Mouse (Mus musculus) right cerebral cortex, postnatal 4 days (tissue): ENCODE results near the gene Miga2.
A peak's percentile ranks its signal among the peaks of the same experiment; 100 is the strongest.
"Not testable (repeated sequence)": the region's sequence is repeated elsewhere in the genome, so short reads cannot be mapped to it uniquely, and the experiment has no call there.

Experiments
- DNase-seq: peaks from one replicate; pipeline ENCODE4 v3.0.0-alpha.2; 2022

The Miga2 gene

GRCm38 (mm10) chr2:30399191-30400171, 35.4 kb downstream of the Miga2 start:
- no peak for DNase-seq

DNA sequence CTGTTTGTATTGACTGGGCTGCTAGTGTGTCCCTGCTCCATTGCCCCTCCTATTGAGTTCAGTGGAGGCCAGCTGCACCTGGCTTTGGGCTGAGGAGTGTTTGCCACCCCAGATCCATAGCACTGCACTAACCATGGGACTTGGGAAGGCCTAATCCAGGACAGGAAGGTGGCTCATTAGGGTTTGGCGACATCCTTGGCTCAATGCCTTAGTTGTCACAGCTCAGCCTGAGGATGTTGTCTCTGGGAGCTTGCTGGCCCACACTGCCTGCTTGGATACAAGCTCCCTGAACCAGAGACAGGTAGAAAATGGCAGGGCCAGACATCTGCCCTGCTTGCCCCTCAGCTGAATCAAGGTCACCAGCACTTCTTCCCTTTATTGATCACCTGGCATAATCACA, 37.5 kb downstream of the Miga2 start:
- no peak for DNase-seq

DNA sequence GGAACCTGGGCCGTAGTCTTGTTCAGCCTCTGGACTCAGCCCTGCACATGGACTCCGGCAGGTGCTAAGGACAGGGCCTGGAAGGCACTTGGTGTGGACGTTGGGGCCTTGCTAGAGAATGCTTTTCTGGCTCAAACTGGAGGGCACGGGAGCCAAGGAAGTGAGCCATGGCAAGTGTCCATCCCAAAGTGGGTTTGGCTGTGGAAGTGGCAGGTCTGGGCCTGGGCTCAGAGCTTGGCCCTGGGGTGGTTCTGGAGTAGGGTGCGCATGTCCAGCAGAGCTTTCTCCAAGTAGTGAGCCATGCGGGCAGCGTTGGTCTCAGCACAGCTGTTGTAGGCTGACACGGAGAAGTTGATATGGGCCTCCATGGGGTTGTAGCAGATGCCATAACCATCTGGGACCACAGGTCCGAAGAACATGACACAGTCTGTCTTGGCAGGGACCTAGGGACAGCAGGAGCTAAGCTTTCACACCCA, 38.4 kb downstream of the Miga2 start:
- DNase-seq = no peak

- no peak for DNase-seq
Measured at GRCm38 (mm10) chr2:30402843-30403242, 38.8 kb downstream of the Miga2 start.

- no peak for DNase-seq
Measured at GRCm38 (mm10) chr2:30403870-30404269, 39.8 kb downstream of the Miga2 start.

DNA sequence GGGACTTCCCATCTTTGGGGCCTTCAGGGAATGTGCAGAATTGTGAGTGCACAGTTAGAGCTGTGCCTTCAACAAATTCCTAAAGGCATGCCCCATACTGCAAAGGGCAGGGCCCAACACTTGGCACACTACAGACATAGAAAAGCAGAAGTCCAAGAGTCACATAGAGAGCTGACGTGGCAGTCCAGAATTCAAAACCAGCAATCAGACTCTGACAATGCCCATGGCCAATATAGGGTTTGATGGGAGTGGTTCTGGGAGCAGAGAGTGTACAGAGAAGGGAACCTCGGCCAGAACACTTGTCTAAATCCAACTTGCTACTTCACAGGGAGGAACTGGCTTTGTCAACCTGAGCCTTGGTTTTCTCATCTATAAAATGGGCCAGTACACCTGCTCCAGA, 43.2 kb downstream of the Miga2 start:
- no peak for DNase-seq

GRCm38 (mm10) chr2:30407778-30408177, 43.7 kb downstream of the Miga2 start:
- no peak for DNase-seq

GRCm38 (mm10) chr2:30408452-30409100, 44.5 kb downstream of the Miga2 start:
- DNase-seq = no peak

DNA sequence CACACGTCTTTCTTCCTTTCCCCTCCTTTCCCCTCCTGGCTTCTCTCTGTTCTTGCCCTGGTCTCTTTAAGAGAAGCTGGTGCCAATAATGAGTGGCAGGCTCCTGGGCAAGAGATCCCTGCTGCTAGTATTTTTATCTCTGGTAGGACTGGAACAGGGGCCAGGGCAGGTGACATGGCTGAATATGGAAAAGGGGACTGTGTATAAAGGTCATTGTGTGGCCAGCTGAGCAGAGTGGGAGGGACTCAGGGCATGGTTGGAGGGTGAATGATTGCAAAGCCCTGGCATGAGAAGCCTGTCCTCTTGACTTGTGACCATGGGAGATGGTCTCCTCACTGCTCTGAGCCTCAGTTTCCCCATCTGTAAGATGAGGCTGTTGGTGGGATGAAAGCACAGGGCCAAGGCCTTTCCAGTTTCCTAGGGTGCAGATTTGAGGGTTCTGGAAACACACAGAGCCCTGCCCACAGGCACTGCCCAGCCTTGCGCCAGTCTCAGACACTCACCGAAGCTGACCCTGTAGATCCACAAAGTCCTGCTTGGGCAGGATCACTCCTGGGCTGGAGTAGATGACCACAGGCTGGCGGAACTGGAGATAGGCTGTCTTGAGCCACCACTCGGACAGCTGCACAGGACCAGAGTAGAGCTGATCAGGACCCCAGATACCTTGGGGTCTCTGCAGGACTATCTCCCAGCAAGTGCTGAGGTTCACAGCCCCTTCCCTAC, 45.6 kb downstream of the Miga2 start:
- DNase-seq = no peak

DNA sequence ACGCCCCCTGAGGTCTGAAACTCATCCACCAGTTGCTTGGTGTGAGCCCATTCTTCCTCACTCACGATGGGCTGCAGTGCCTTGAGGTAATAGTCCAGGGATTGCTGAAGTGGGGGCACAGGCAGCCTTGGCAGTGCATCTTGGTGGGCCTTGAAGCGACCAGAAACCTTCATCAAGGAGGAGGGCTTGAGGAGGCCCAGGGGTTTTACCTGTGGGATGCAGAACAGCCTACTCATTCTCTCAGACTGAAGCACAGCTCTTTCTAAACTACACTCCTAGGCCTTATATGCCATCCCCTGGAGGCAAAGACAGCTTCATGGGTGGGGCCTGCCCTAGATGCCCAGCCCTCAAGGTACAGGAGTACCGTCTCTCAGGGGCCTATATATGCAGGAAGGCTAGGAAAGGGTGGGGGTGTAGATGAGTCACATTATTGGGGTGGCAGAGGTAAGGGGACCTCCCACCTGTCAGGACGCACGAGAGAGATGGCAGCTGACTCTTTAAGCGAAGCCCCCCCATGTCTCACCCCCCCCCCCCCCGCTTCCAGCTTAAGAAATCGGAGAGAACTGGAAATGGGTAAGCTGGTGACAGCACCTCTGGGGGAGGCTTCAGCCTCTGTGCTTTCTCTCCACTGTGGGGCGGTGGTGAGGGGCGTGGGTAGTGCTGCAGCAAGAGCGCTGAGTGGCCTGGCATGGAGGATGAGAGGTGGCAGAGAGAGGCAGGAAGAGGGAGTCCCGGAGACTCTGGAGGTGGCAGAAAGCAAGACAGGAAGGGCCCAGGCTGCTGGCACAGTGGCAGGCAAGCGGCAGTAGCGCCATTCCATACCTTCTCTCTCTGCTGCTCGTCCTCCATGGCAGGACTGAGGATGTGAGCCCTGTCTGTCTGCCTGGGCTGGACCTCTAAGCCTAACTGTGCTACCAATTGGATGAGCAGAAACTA, 49.3 kb downstream of the Miga2 start:
- no peak for DNase-seq

DNA sequence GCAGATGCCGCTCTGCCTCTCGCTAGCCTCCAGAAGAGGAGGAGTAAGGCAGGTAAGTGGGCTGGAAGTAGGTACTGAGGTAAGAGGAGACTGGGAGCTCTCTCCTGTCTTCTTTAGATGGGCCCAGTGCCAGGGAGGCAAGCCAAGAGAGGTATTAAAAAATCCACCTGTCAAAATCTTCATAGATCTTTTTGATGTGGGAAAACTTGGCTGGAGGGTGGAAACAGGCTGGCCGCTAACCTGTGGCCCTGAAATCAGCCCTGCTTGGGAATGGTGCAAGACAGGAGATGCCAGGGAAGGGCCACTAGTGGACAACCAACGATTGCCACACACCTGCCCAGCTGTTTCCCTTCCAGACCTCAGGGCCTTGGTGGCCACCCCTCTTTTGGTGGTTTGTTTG, 50.1 kb downstream of the Miga2 start:
- no peak for DNase-seq

DNA sequence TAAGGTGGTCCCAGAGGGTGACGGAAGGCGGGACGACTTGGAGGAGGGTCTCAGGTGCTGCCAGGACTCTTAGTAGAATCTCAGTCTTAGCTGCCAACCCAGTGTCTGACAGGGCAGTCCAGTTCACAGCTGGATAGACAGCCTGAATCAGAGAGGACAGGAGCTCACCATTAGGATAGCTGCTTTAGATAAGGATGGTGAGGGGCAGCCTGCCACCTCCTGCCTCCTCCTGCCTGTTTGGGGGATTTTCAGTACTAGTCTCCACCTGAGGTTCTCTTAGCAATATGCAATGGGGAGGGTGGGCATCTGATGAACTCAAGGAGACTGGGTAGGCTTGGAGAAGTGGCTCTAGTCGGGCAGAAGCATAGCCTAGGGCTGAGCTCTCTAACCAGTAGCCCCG, 50.6 kb downstream of the Miga2 start:
- no peak for DNase-seq

- peak; percentile 81 for DNase-seq
Measured at GRCm38 (mm10) chr2:30415157-30415935, 51.3 kb downstream of the Miga2 start, which contains the start of gene Crat. Gene Crat (minus strand): TSS chr2:30415813.

DNA sequence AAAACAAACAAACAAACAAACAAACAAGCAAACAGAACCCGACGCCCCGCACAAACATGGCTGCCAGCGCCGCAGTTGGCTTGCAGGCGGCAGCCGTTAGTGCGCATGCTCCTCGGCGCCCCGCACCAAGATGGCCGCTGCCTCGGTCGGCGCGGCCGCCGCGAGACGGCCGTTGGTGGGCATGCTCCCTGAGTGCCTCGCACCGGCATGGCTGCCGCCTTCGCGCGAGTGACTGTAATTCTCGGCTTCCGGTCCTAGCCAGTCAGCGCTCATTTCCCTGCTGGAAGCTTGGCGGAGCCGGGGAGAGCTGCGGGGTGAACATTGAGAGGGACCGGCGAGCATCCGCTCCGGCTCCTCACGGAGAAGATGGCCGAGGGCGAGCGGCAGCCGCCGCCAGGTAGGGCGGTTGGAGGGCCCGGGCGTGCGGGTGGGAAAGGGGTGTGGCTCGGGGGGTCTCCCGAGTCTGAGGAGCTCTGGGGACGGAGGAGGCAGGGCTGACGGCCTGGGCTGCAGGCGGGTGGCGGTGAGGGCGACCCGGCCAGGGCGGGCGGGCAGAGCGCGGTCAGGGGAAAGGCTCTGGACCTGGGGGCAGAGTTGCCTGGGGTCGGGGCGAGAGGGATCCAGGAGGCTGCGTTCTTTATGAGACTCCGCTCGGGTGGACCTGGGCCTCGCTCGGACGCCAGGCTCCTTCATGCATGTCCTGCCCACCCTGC, 52.1 kb downstream of the Miga2 start, which contains the start of gene Ptpa:
TSS of gene Ptpa (plus strand) at position 104 of the 713 bp plus-strand sequence.
- DNase-seq = peak; percentile 96

DNA sequence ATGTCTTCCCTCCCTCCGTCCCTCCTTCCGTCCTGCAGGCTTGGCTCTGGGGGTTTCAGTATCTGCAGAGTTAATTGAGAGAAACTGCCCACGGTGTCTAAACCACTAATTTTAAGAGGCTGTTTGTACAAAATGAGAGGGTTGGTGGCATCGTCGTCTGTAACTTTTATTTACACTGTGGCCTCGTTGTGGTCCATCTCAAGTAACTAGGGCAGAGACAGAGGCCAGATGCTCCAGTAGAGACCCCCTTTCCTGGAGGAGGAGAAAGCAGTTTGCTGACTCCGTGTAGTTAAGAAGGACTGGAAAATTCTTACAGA, 52.6 kb downstream of the Miga2 start:
- no peak for DNase-seq

- DNase-seq = not testable (repeated sequence)
Measured at GRCm38 (mm10) chr2:30417154-30417553, 53.1 kb downstream of the Miga2 start.

GRCm38 (mm10) chr2:30417595-30418165, 53.6 kb downstream of the Miga2 start:
- no peak for DNase-seq

DNA sequence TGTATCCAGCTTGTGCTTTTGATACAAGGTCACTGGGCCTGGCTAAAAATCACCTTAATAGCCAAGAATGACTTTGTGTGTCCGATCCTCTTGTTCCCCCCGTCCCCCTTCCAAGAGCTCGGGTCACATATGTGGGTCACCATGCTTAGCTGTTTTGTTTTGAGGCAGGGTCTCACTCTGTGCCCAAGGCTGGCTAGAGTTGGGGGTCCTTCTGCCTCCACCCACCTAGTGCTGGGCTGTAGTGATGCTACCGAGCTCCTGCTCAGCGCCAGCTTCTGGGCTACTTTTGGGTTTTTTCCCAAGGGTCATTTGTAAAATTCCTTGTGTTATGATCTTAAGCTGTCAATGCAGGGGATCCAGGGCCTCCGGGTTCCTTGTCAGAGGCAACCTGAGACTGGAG, 54.2 kb downstream of the Miga2 start:
- no peak for DNase-seq

DNA sequence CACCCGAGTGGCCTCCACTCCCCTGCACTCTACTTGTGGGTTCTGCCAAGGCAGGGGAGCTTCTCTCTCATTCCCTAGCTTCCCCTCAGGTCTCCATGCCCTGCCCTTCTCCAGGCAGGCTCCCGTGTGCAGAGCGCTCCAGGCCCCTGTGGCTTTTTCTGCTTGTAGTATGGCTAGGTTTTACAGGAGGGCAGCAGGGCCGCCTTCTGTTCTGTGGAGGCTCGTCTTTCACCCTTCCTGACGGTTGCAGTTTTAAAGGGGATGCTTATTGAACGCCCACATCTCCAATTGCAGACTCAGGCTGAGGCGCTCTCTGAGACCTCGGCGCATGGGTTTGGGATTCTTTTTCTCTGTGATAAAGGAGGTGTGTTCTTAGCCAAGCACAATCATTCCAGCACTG, 55.1 kb downstream of the Miga2 start:
- DNase-seq = no peak

- no peak for DNase-seq
Measured at GRCm38 (mm10) chr2:30421432-30421831, 57.4 kb downstream of the Miga2 start.
